Mouse (Mus musculus) right cerebral cortex, postnatal 25 days (tissue): ENCODE measurements around the gene Mgarp.
"Not testable (repeated sequence)": the region's sequence is repeated elsewhere in the genome, so short reads cannot be mapped to it uniquely, and the experiment has no call there.

Experiments
- DNase-seq: peaks from one replicate; pipeline ENCODE4 v3.0.0; 2022

Gene Mgarp

DNA sequence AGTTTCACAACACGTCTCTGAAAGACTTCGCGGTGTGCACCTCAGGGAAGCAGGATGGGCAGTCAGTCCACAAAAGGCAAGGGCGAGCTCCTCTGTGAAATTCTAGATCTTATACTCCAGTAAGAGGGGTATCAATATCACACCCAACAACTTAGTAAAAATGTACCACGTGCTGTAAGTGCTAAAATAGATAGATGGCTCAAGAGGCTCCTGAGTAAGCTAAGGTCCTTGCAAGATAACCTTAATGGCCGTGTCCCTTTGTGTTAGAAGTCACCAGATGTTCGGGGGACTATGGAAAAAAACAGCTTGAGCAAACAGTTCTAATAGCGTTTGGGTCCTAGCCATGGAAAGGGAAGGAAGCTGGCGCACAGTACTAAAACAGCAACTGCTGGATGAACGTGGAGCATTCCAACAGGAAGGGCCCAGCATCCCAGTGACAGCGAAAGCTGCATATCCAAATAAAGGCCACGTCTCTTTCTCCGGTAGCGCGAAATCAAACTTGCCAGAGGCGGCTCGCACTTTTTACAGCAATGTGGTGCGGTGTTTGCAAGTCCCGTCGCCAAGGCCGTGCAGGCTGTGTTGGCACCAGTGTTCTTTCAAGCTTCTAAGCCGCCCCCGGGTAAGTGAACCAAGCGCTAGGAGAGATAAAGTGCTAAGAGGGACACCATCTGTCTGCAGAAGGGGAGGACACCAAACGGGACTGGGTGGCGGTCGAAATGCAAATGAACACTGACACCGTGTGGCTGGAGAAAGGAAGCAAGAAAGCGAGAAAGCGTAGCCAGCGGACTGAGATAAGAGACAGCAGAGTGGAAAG, 31.6 kb downstream of the Mgarp start:
- peak; percentile 79 for DNase-seq

DNA sequence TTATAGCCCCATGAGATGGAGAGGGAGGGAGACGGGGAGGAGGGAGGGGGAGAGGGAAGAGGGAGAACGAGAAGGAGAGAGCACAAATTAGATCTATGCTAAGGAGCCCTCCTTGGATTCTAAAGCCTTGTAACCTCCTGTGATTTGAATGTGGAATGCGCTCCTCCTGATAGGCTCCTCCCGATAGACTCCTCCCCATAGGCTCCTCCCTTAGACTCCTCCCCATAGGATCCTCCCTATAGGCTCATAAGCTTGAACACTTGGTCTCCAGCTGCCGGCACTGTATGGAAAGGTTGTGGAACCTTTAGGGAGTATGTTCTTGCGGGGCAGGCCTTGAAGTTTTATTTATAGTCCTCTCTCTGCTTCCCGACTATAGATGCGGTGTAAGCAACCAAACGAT, 35.5 kb downstream of the Mgarp start:
- DNase-seq: no peak

DNA sequence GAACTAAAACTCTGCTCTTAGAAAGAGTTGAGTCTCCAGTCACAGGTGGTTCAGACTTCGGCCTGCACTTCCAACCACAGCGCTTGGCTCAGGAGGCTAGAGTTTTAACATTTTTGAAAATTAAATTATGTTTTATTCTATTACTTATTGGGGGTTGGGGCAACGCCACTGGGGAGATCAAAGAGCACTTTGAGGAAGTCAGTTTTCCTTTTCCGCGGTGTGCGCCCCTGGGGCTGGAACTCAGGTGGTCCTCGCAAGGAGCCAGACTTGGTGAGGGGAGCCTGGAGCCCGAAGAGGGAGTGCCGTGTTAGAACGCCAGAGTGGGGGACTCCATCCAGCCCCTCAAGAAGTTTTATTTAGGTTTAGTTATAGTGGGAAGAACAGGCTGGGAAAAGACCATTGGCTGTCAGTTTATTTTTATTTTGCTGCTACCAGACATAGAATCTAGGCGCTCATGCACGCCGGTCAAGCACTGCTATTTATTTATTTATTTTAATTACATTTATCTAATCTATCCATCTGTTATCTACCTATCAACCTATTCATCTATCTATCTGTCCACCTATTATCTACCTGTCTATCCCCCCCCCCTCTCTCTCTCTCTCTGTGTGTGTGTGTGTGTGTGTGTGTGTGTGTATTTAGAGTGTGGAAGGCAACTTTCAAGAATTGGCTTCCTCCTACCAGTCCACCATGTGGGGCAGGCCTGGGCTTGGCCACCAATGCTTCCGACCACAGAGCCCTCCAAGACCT, 36.8 kb downstream of the Mgarp start:
- no peak for DNase-seq

- DNase-seq: peak; percentile 48
These were observed 37.6 kb downstream of the Mgarp start for GRCm38 (mm10) chr3:51358660-51359557.

GRCm38 (mm10) chr3:51358181-51358580, 38.4 kb downstream of the Mgarp start:
- peak; percentile 45 for DNase-seq

- DNase-seq: no peak
These were observed 38.9 kb downstream of the Mgarp start for GRCm38 (mm10) chr3:51357624-51358023.

DNA sequence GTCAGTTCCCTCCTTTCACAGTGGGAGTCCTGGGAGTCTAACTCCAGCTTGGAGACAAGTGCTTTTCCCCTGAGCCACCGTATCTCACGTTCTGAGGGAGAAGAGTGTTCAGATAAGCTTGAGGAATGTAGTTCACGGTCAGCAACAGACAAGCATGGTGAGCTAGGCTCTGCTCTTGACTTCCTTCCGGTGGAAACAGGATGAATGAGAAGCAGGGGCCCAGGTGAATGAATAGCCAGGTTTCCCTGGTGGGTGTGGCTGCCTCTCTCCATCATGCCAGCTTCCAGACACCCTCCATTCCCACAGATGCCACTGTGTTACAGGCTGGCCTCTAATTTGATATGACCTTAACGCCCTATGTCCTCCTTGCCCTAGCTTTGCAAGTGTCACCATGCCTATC, 39.5 kb downstream of the Mgarp start:
- DNase-seq: no peak

- not testable (repeated sequence) for DNase-seq
These were observed 41.6 kb downstream of the Mgarp start for GRCm38 (mm10) chr3:51354956-51355355.

DNA sequence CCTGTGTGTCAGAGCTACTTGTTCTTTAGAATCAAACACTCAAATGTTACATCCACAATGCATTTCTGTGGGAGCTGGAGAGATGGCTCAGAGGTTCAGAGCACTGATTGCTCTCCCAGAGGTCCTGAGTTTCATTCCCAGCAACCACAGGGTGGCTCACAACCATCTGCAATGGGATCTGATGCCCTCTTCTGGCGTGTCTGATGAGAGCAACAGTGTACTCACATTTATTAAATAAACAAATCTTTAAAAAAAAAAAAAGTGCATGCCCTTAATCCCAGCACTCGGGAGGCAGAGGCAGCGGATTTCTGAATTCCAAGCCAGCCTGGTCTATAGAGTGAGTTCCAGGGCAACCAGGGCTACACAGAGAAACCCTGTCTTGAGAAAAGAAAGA, 42.5 kb downstream of the Mgarp start:
- no peak for DNase-seq

DNA sequence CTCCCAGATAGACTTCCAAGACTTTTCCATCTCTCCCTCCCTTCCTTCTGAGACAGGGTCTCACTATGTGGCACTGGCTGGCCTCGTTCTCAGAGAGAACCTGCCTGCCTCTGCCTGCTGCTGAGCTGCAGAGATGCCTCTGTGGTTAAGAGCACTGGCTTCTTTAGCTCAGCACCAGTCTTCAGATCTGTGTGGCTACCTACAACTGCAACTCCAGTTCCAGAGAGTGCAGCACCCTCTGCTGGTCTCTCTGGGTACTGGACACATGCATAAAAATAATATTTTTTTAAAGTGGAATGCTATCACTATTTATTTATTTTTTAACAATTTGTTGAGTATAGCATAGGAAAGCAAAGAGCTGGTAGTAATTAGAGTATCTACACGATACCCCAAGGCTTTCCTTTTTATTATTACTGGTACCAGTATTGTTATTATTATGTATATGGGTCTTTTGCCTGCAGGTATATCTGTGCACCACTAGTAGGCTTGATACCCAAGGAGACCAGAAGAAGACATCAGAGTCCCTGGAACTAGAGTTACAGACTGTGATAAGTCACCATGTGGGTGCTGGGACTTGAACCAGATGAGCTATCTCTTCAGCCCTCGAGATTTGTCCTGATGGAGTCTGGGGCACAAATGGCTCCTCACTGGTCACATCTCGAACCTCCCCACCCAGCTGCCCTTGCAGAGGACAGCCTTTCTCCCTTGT, 43.1 kb downstream of the Mgarp start:
- DNase-seq: no peak

GRCm38 (mm10) chr3:51350806-51351205, 45.7 kb downstream of the Mgarp start:
- no peak for DNase-seq

DNA sequence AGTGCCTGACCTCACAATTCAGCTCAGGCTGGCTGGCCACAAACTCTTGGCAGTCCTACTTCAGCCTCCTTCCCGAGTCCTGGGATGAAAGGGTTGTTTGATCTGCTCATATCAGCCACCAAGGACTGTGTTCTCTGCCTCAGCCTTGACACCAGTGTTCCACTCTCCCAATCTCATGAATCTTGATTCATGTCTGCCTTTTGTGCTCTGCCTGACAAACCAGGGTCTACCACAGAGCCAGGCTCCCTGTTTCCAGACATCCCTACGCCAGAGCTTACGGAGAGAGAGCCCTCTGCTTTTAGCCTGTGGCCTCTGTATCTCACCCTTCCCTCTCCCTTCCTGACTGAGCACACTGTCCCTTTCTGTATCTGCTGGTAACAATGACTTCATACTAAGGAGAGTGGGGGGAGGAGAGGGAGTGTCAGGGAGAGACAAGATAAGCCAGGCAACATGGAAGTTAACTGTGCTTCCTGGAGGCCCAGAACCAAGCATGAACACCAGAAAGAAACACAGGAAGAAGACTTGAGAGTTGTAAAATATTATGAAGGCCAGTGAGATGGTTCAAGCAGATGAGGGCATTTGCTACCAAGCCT, 47.8 kb downstream of the Mgarp start:
- DNase-seq: no peak

- DNase-seq: not testable (repeated sequence)
These were observed 51.5 kb downstream of the Mgarp start for GRCm38 (mm10) chr3:51345017-51345416.

- not testable (repeated sequence) for DNase-seq
These were observed 52.4 kb downstream of the Mgarp start for GRCm38 (mm10) chr3:51344182-51344581.

DNA sequence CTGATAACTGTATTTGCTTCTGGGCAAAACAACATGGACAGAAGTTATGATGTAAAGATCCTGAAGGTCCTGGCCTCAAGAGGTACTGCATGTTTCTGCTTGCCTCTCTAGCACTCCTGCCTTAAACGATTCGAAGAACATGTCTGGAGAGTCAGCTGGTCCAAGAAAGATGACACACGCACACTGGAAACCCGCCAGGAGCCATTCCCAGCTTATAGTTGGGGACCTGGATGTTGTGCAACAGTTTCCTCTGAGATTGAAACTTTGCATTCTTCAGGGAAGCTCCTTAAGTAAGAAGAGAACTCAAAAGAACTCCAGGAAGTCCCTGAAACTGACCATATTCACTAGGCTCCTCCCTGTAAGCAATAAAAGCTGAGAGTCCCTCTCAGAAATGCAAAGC, 53.3 kb downstream of the Mgarp start:
- DNase-seq: no peak

GRCm38 (mm10) chr3:51342152-51342551, 54.4 kb downstream of the Mgarp start:
- DNase-seq: no peak

- DNase-seq: peak; percentile 84
These were observed 55.1 kb downstream of the Mgarp start for GRCm38 (mm10) chr3:51341268-51342081.

- peak; percentile 83 for DNase-seq
These were observed 55.8 kb downstream of the Mgarp start, which contains the start of gene Elf2 for GRCm38 (mm10) chr3:51340552-51341267. Elf2 (minus strand) TSS chr3:51340663.

- peak; percentile 27 for DNase-seq
These were observed 56.6 kb downstream of the Mgarp start for GRCm38 (mm10) chr3:51339734-51340551.

DNA sequence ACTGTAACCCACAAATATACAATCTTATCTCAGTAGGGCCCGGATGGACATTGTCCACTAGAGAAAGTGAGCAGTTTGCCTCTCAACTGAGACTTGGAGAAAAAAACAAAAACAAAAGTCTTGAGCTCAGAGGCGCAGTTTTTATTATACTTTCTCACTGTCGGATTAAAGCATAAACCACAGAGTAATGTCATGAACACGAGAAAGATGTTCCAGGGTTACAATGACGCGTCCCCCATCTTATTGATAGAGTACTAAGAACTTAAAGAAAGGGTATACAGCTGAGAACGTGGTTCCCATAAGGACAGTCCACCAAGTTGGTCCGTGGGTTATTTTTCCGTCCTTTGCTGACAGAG, 57.2 kb downstream of the Mgarp start:
- DNase-seq: no peak
